Mouse (Mus musculus) gastrocnemius, postnatal 10 days (tissue): ENCODE results near the gene Brca2. TPM values are rescaled to one million over a fixed set of nuclear protein-coding genes. Genes with fewer than 3 reads are reported as not detected.
"Not testable (repeated sequence)": the region's sequence is repeated elsewhere in the genome, so short reads cannot be mapped to it uniquely, and the experiment has no call there.

ENCODE experiments used
- DNase-seq: peaks from one replicate; pipeline ENCODE4 v3.0.0; 2021; ENCODE audit warnings: mixed read lengths
- long read RNA-seq, 2 experiments: library from polyadenylated mRNA; stranded (forward); transcript quantifications; one replicate each; pipeline ENCODE4 v2.0.0; 2021
- total RNA-seq, 2 experiments: library from RNA; stranded (reverse); gene quantifications; 2 replicates each; pipeline ENCODE4 v1.2.3; 2021

Brca2 gene
- 1 to 10 TPM; 6.1 to 6.5 TPM for total RNA-seq
- long read RNA-seq, experiment 1, partial matches to known transcripts = 0 of 1 reads
- long read RNA-seq, experiment 1, other reads (novel, unspliced or antisense) = 1 of 1 reads
- long read RNA-seq, experiment 2, partial matches to known transcripts = 1 of 1 reads
- long read RNA-seq, experiment 2, other reads (novel, unspliced or antisense) = 0 of 1 reads

- DNase-seq = peak; percentile 95
Measured at GRCm38 (mm10) chr5:150521937-150522866, at the start of gene Brca2. Brca2 (plus strand) TSS chr5:150522630.

- DNase-seq = no peak
Measured at GRCm38 (mm10) chr5:150477364-150477763, 45.1 kb upstream of the Brca2 start.

GRCm38 (mm10) chr5:150478612-150479011 lies 43.8 kb upstream of the Brca2 start:
- no peak for DNase-seq

- DNase-seq = peak; percentile 26
Measured at GRCm38 (mm10) chr5:150485198-150485597, 37.2 kb upstream of the Brca2 start.

GRCm38 (mm10) chr5:150490285-150490684 lies 32.1 kb upstream of the Brca2 start:
- DNase-seq = no peak

GRCm38 (mm10) chr5:150490821-150491220 lies 31.6 kb upstream of the Brca2 start:
- no peak for DNase-seq

GRCm38 (mm10) chr5:150491573-150492173 lies 30.8 kb upstream of the Brca2 start:
- not testable (repeated sequence) for DNase-seq

GRCm38 (mm10) chr5:150495792-150496191 lies 26.6 kb upstream of the Brca2 start:
- DNase-seq = peak; percentile 55

GRCm38 (mm10) chr5:150510451-150511225 lies 11.8 kb upstream of the Brca2 start:
- no peak for DNase-seq

- DNase-seq = no peak
Measured at GRCm38 (mm10) chr5:150513264-150513663, 9.2 kb upstream of the Brca2 start.

GRCm38 (mm10) chr5:150514027-150514426 lies 8.4 kb upstream of the Brca2 start:
- DNase-seq = no peak

GRCm38 (mm10) chr5:150518064-150518463 lies 4.4 kb upstream of the Brca2 start, which contains the start of gene Zar1l:
Zar1l (minus strand) TSS chr5:150518164.
- DNase-seq = no peak

GRCm38 (mm10) chr5:150519551-150519950 lies 2.9 kb upstream of the Brca2 start:
- DNase-seq = no peak

GRCm38 (mm10) chr5:150522867-150523234 lies 421 bp downstream of the Brca2 start:
- no peak for DNase-seq

GRCm38 (mm10) chr5:150525239-150525638 lies 2.8 kb downstream of the Brca2 start:
- DNase-seq = no peak

- DNase-seq = no peak
Measured at GRCm38 (mm10) chr5:150541302-150541701, 18.9 kb downstream of the Brca2 start.

- DNase-seq = no peak
Measured at GRCm38 (mm10) chr5:150543184-150543583, 20.8 kb downstream of the Brca2 start.

GRCm38 (mm10) chr5:150551637-150552036 lies 29.2 kb downstream of the Brca2 start:
- DNase-seq = no peak

- no peak for DNase-seq
Measured at GRCm38 (mm10) chr5:150559519-150560103, 37.2 kb downstream of the Brca2 start.

- DNase-seq = no peak
Measured at GRCm38 (mm10) chr5:150560851-150561250, 38.4 kb downstream of the Brca2 start.

GRCm38 (mm10) chr5:150561376-150561775 lies 38.9 kb downstream of the Brca2 start:
- no peak for DNase-seq

- DNase-seq = no peak
Measured at GRCm38 (mm10) chr5:150561783-150562182, 39.4 kb downstream of the Brca2 start.
